Mouse (Mus musculus): ENCODE data around the gene Mbd3l2.
"Not testable (repeated sequence)": the region's sequence is repeated elsewhere in the genome, so short reads cannot be mapped to it uniquely, and the experiment has no call there.

Gene Mbd3l2

GRCm38 (mm10) chr9:18430354-18430753 is at the start of gene Mbd3l2:
TSS of gene Mbd3l2 (plus strand) at chr9:18430654.
- DNase-seq (ENCODE audit: low read depth, low spot score): no peak

- DNase-seq (ENCODE audit: low read depth, low spot score): peak; percentile 6
Observed at GRCm38 (mm10) chr9:18385782-18386181, 44.7 kb upstream of the Mbd3l2 start.

- no peak for DNase-seq (ENCODE audit: low read depth, low spot score)
Observed at GRCm38 (mm10) chr9:18399629-18400028, 30.8 kb upstream of the Mbd3l2 start.

GRCm38 (mm10) chr9:18402895-18403294 is 27.6 kb upstream of the Mbd3l2 start, which contains the start of gene Naalad2:
TSS of gene Naalad2 (minus strand) at chr9:18402995.
- DNase-seq (ENCODE audit: low read depth, low spot score): not testable (repeated sequence)

- no peak for DNase-seq (ENCODE audit: low read depth, low spot score)
Observed at GRCm38 (mm10) chr9:18404118-18404517, 26.3 kb upstream of the Mbd3l2 start, which contains the start of gene Ubtfl1. TSS of gene Ubtfl1 (plus strand) at chr9:18404418.

- not testable (repeated sequence) for DNase-seq (ENCODE audit: low read depth, low spot score)
Observed at GRCm38 (mm10) chr9:18412371-18412770, 18.1 kb upstream of the Mbd3l2 start.

- DNase-seq (ENCODE audit: low read depth, low spot score): no peak
Observed at GRCm38 (mm10) chr9:18431687-18432086, 1.2 kb downstream of the Mbd3l2 start.

GRCm38 (mm10) chr9:18456520-18456919 is 26.1 kb downstream of the Mbd3l2 start:
- DNase-seq (ENCODE audit: low read depth, low spot score): no peak

GRCm38 (mm10) chr9:18467350-18467749 is 36.9 kb downstream of the Mbd3l2 start:
- no peak for DNase-seq (ENCODE audit: low read depth, low spot score)

- no peak for DNase-seq (ENCODE audit: low read depth, low spot score)
Observed at GRCm38 (mm10) chr9:18468005-18468404, 37.6 kb downstream of the Mbd3l2 start.

- peak; percentile 40 for DNase-seq (ENCODE audit: low read depth, low spot score)
Observed at GRCm38 (mm10) chr9:18473324-18474128, 43.1 kb downstream of the Mbd3l2 start.

- no peak for DNase-seq (ENCODE audit: low read depth, low spot score)
Observed at GRCm38 (mm10) chr9:18478168-18478567, 47.7 kb downstream of the Mbd3l2 start, which contains the start of the genes Zfp558 and Mbd3l1. TSS of gene Zfp558 (minus strand) at chr9:18478268. TSS of gene Mbd3l1 (plus strand) at chr9:18478359.

Data from skeletal muscle tissue, adult 2 months (tissue).